Mouse (Mus musculus) testis, adult 2 months (tissue): ENCODE measurements at regions not wholly inside any gene's neighbourhood (a gene's known extent, or its start where the extent isn't known, plus 50 kb on each side); places are given as distances from the start of the nearest gene placed in this dataset.

Experiments
- H3K27ac ChIP-seq: fragments of 200-500 bp; 2 replicates; pipeline ENCODE4 v1.5.1; 2012; ENCODE audit warnings: low read depth, low read length; ENCODE audit not compliant: control insufficient read depth, insufficient read depth
- H3K27me3 ChIP-seq: fragments of 200-500 bp; 2 replicates; pipeline ENCODE4 v1.6.1; 2012; ENCODE audit warnings: mild to moderate bottlenecking, low read length, moderate library complexity; ENCODE audit not compliant: control insufficient read depth, insufficient read depth
- H3K36me3 ChIP-seq: fragments of 200-500 bp; 2 replicates; pipeline ENCODE4 v1.6.1; 2012; ENCODE audit warnings: mild to moderate bottlenecking, low read length; ENCODE audit not compliant: control insufficient read depth, insufficient read depth
- H3K4me1 ChIP-seq: fragments of 200-500 bp; 2 replicates; pipeline ENCODE4 v1.6.1; 2012; ENCODE audit warnings: low read length; ENCODE audit not compliant: control insufficient read depth, insufficient read depth
- H3K4me3 ChIP-seq: fragments of 200-500 bp; 2 replicates; pipeline ENCODE4 v1.5.1; 2012; ENCODE audit warnings: low read depth, mild to moderate bottlenecking, low read length, moderate library complexity, mixed read lengths; ENCODE audit not compliant: control insufficient read depth
- CTCF ChIP-seq: fragments of 200-500 bp; IDR thresholded peaks from 2 replicates; pipeline ENCODE4 v1.5.1; 2012; ENCODE audit warnings: low read depth, mild to moderate bottlenecking, inconsistent platforms, low read length, moderate library complexity; ENCODE audit not compliant: control insufficient read depth, insufficient read depth, insufficient replicate concordance
- POLR2A ChIP-seq: fragments of 200-500 bp; IDR thresholded peaks from 2 replicates; pipeline ENCODE4 v1.6.1; 2012; ENCODE audit warnings: low read depth, mild to moderate bottlenecking, inconsistent platforms, low read length, moderate library complexity; ENCODE audit not compliant: control insufficient read depth

DNA sequence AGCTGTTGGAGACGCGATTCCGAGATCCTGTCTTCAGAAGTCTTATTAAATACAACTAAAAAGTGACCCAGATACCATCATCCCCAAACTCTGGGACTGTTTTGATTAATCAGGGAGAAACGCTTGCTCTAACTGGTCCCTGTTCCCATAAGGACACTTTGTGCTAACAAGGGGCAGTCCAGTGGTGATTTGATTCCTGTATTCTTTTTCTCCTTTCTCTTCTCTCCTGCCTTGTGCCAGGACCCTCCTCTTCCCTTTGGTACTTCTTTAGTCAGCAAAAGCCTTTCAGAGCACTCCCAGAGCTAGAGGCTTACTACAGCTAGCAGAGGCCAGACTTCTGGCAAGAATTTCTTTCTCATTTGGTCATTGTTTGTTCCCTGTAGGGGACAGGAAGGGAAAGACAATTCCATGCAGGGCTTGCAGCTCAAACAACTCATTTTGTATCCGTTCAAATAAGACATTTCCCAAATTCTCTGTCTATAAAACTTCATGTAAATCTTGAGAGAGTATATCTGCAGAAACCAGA, 337.3 kb upstream of the Prickle1 start:
- H3K4me3 ChIP-seq: no peak overlapping the region
- H3K4me1 ChIP-seq: peaks cover 2% of the 10 kb centered on the region; the same call in 1 of the 2 replicates
- no peaks in the 10 kb centered on the region for H3K36me3 ChIP-seq
- H3K27me3 ChIP-seq: no peaks in the 10 kb centered on the region
- TF ChIP-seq POLR2A (no peak), CTCF (no peak)
- no peak overlapping the region for H3K27ac ChIP-seq

GRCm38 (mm10) chr15:93926842-93927241, 331.2 kb upstream of the Prickle1 start:
- Histone ChIP-seq H3K27ac (no peak overlapping the region), H3K4me1 (peaks cover 2% of the 10 kb centered on the region; the same call in 1 of the 2 replicates), H3K4me3 (no peak overlapping the region), H3K27me3 (no peaks in the 10 kb centered on the region), H3K36me3 (no peaks in the 10 kb centered on the region)
- TF ChIP-seq POLR2A (no peak), CTCF (no peak)

DNA sequence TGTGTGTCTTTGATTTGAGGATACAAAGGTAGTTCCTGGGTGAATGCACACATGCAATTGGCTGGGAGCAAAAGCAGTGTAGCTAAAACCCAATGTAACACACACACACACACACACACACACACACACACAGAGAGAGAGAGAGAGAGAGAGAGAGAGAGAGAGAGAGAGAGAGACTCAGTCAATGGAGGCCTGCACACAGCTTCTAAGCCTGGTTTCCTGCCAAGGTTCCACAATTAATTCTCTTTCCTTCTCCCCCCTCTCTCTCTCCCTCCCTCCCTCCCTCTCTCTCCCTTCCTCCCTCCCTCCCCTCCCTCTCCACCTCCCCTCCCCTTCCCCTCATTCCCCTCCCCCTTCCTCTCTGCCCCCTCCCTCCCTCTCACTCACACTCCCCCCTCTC, 330.6 kb upstream of the Prickle1 start:
- H3K4me1 ChIP-seq: peaks cover 2% of the 10 kb centered on the region; the same call in 1 of the 2 replicates
- no peaks in the 10 kb centered on the region for H3K27me3 ChIP-seq
- H3K36me3 ChIP-seq: no peaks in the 10 kb centered on the region
- TF ChIP-seq CTCF (no peak), POLR2A (no peak)
- H3K27ac ChIP-seq: no peak overlapping the region
- no peak overlapping the region for H3K4me3 ChIP-seq

- H3K27ac ChIP-seq: no peak overlapping the region
- no peaks in the 10 kb centered on the region for H3K27me3 ChIP-seq
- no peaks in the 10 kb centered on the region for H3K4me1 ChIP-seq
- no peaks in the 10 kb centered on the region for H3K36me3 ChIP-seq
- TF ChIP-seq CTCF: no peak
- TF ChIP-seq POLR2A: no peak
- H3K4me3 ChIP-seq: no peak overlapping the region
Measured at GRCm38 (mm10) chr15:93921457-93922234, 326.0 kb upstream of the Prickle1 start.

GRCm38 (mm10) chr15:93920996-93921395, 325.3 kb upstream of the Prickle1 start:
- H3K4me3 ChIP-seq: no peak overlapping the region
- H3K4me1 ChIP-seq: no peaks in the 10 kb centered on the region
- no peak overlapping the region for H3K27ac ChIP-seq
- no peaks in the 10 kb centered on the region for H3K36me3 ChIP-seq
- no peak for TF ChIP-seq CTCF
- no peak for TF ChIP-seq POLR2A
- H3K27me3 ChIP-seq: no peaks in the 10 kb centered on the region

- H3K4me3 ChIP-seq: no peak overlapping the region
- no peak for TF ChIP-seq CTCF
- no peak for TF ChIP-seq POLR2A
- H3K4me1 ChIP-seq: no peaks in the 10 kb centered on the region
- no peaks in the 10 kb centered on the region for H3K27me3 ChIP-seq
- no peaks in the 10 kb centered on the region for H3K36me3 ChIP-seq
- H3K27ac ChIP-seq: no peak overlapping the region
Measured at GRCm38 (mm10) chr15:93919577-93919976, 323.9 kb upstream of the Prickle1 start.

DNA sequence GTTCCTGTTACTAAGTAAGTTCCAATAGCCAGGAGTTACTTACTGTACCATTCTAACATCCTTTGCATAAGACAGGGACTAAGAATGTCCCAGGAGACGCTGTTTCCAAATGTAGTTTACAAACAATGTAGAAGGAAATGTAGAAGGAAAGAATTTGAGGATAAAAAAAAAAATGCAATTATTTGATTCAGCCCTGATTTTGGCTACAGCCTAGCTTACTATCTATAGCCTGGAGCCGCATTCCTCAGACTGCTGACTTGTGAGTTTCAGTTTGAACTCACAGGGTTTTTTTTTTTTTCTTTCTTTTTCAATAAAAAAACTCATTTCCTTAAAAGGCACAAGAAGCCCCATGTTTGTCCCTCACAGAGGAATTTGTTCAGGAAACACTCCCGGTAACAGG, 321.2 kb upstream of the Prickle1 start:
- no peaks in the 10 kb centered on the region for H3K36me3 ChIP-seq
- H3K4me1 ChIP-seq: no peaks in the 10 kb centered on the region
- H3K27me3 ChIP-seq: no peaks in the 10 kb centered on the region
- no peak overlapping the region for H3K4me3 ChIP-seq
- peak overlapping the region; percentile 39; the same call in 1 of the 2 replicates for H3K27ac ChIP-seq
- TF ChIP-seq POLR2A (no peak), CTCF (no peak)
